ENCODE assay signal across 20 mouse cellular contexts in genomic region chr6:122527596-122527995, GRCm38 (mm10). TPM values are rescaled to one million over a fixed set of nuclear protein-coding genes. Genes with fewer than 3 reads are reported as not detected.
DNase-seq lines count a peak whose midpoint lies in the region; ATAC-seq lines count a peak whose summit lies in the region.
"Had no signal": no experiment of that assay in that cellular context is flagged by ENCODE, and none has a peak within 500 bp of the region (broad histone marks: within the 10 kb centered on the region; RNA-seq: fewer than 3 reads in every experiment).

No protein-coding gene starts in this region.

- H3K9ac ChIP-seq in hindbrain, embryonic 11.5 days (ENCODE audit: low read depth, low read length), result no peak overlapping the region

- no peak overlapping the region for H3K27ac ChIP-seq in hindbrain, embryonic 11.5 days (ENCODE audit: low read depth, low read length)
- H3K27ac ChIP-seq: macrophage had no signal

- H3K4me3 ChIP-seq in hindbrain, embryonic 11.5 days (ENCODE audit: low read depth, low read length), result no peak overlapping the region

- H3K36me3 ChIP-seq in hindbrain, embryonic 11.5 days (ENCODE audit: control insufficient read depth, insufficient read depth, low read length), result no peaks in the 10 kb centered on the region

- H3K4me1 ChIP-seq in hindbrain, embryonic 11.5 days (replicated peaks; ENCODE audit: control insufficient read depth, insufficient read depth, low read length), result no peaks in the 10 kb centered on the region

- no peaks in the 10 kb centered on the region for H3K27me3 ChIP-seq in hindbrain, embryonic 11.5 days (ENCODE audit: control insufficient read depth, insufficient read depth, low read length)

- peak; percentile 43; the same call in 1 of the 2 replicates for ATAC-seq in megakaryocyte, adult 5-6 weeks (ENCODE audit: poor library complexity, severe bottlenecking)
- ATAC-seq in hindbrain, embryonic 11.5 days (ENCODE audit: low FRiP score), result no peak

- no peaks in the 10 kb centered on the region for H3K9me3 ChIP-seq in hindbrain, embryonic 11.5 days (ENCODE audit: control insufficient read depth, low read length)

- H3K4me2 ChIP-seq in hindbrain, embryonic 11.5 days (replicated peaks; ENCODE audit: low read depth, low read length), result no peak overlapping the region
- H3K4me2 ChIP-seq: heart, embryonic 11.5 days had no signal

- WGBS in hindbrain, embryonic 11.5 days, result 53% methylated on average over 12 of the region's 12 CpGs

- DNase-seq in spleen, adult 12 weeks (ENCODE audit: low spot score), result peak; percentile 1
- no peak for DNase-seq in spleen, postnatal 10 days (ENCODE audit: low spot score in 2 of 2)
- peak; percentile 18 for DNase-seq in R1 (ENCODE audit: low read depth, low spot score)
- peak; percentile 10 for DNase-seq in thymus, postnatal 25 days
- no peak for DNase-seq in lung, postnatal 4 days
- DNase-seq in lung, postnatal 10 days, result no peak
- no peak for DNase-seq in hindbrain, embryonic 11.5 days (ENCODE audit: low spot score)
- DNase-seq: adrenal gland, postnatal 36 days; cerebellum, adult 2 months; gastrocnemius, postnatal 14 days; heart, postnatal 4 days; left cerebral cortex, postnatal 4 days; lung, adult 18-20 months; midbrain, embryonic 14.5 days had no signal

RNA-seq across cellular contexts. Expression of gene Mfap5, which starts 22.0 kb away (rescaled TPM):
- not detected in 2 replicates for total RNA-seq in megakaryocyte, adult 5-6 weeks (2015)
- not detected in 2 replicates for total RNA-seq in megakaryocyte, adult 5-6 weeks (2017)
- 1.2 and 1.6 TPM in 2 replicates for polyA plus RNA-seq in hindbrain, embryonic 11.5 days (2014; fragmentation: Nextera tagmentation; extraction: Ambion mirVana)
- total RNA-seq: layer of hippocampus, adult 18-20 months had no signal
- polyA plus RNA-seq: liver, adult 2 months; macrophage had no signal

RNA-seq across cellular contexts. Expression of gene Aicda, which starts 26.0 kb away (rescaled TPM):
- total RNA-seq in megakaryocyte, adult 5-6 weeks (2015), result 0.07 TPM in 1 of 2 replicates, not detected in the other
- total RNA-seq in megakaryocyte, adult 5-6 weeks (2017), result not detected in 2 replicates
- polyA plus RNA-seq in hindbrain, embryonic 11.5 days (2014; fragmentation: Nextera tagmentation; extraction: Ambion mirVana), result 0.11 TPM in 1 of 2 replicates, not detected in the other
- total RNA-seq: adrenal gland, postnatal 36 days; gastrocnemius, postnatal 14 days; heart, postnatal 4 days; layer of hippocampus, adult 18-20 months; liver, adult 2 months had no signal
- polyA plus RNA-seq: cerebellum, adult 2 months; kidney, embryonic 16.5 days; liver, adult 2 months had no signal

RNA-seq across cellular contexts. Expression of gene Rimklb, which starts 29.0 kb away (rescaled TPM):
- total RNA-seq in megakaryocyte, adult 5-6 weeks (2015), result not detected in 2 replicates
- total RNA-seq in megakaryocyte, adult 5-6 weeks (2017), result not detected in 2 replicates
- 62.1 and 63.4 TPM in 2 replicates for polyA plus RNA-seq in hindbrain, embryonic 11.5 days (2014; fragmentation: Nextera tagmentation; extraction: Ambion mirVana)
- total RNA-seq: liver, adult 2 months had no signal
- polyA plus RNA-seq: liver, adult 2 months; macrophage had no signal

Comparison
In these comparisons a context has a peak if more than half of its experiments do, and no peak if none do; other contexts are left out.
1. DNase-seq: peak in spleen, adult 12 weeks (single experiment), R1 (single experiment) and thymus, postnatal 25 days (single experiment); none in spleen, postnatal 10 days (0 of 2), lung, postnatal 4 days (0 of 2), lung, postnatal 10 days (single experiment) and hindbrain, embryonic 11.5 days (single experiment).